Mouse (Mus musculus) hindbrain, embryonic 11.5 days (tissue): Measurements from ENCODE around the gene Fgfr2. TPM values are rescaled to one million over a fixed set of nuclear protein-coding genes. Genes with fewer than 3 reads are reported as not detected.

Source experiments
- ATAC-seq: fragments of 200-750 bp; cut with Nextera tagmentation; 2 replicates; pipeline ENCODE4 v1.8.0; 2017; ENCODE audit warnings: mild to moderate bottlenecking, moderate TSS enrichment, moderate library complexity; ENCODE audit not compliant: low FRiP score
- DNase-seq: peaks from one replicate; pipeline ENCODE4 v3.0.0-alpha.2; 2015; ENCODE audit warnings: low spot score
- H3K27ac ChIP-seq: fragments of 300-500 bp; sonication (generic); 2 replicates; pipeline ENCODE4 v1.5.1; 2014; ENCODE audit warnings: mild to moderate bottlenecking, low read depth, low read length
- H3K27me3 ChIP-seq: fragments of 300-500 bp; sonication (generic); 2 replicates; pipeline ENCODE4 v1.6.1; 2014; ENCODE audit warnings: mild to moderate bottlenecking, low read length, moderate library complexity, mixed read lengths; ENCODE audit not compliant: control insufficient read depth, insufficient read depth
- H3K36me3 ChIP-seq: fragments of 300-500 bp; sonication (generic); 2 replicates; pipeline ENCODE4 v1.6.1; 2014; ENCODE audit warnings: mild to moderate bottlenecking, low read length, moderate library complexity, mixed read lengths; ENCODE audit not compliant: control insufficient read depth, insufficient read depth
- H3K4me1 ChIP-seq: fragments of 300-500 bp; sonication (generic); replicated peaks from 2 replicates; pipeline ENCODE4 v1.6.1; 2014; ENCODE audit warnings: low read length, mixed read lengths; ENCODE audit not compliant: control insufficient read depth, insufficient read depth
- H3K4me2 ChIP-seq: fragments of 300-500 bp; sonication (generic); replicated peaks from 2 replicates; pipeline ENCODE4 v1.6.1; 2014; ENCODE audit warnings: mild to moderate bottlenecking, low read depth, low read length
- H3K4me3 ChIP-seq: fragments of 300-500 bp; sonication (generic); 2 replicates; pipeline ENCODE4 v1.5.1; 2014; ENCODE audit warnings: low read depth, low read length
- H3K9ac ChIP-seq: fragments of 300-500 bp; sonication (generic); 2 replicates; pipeline ENCODE4 v1.6.1; 2014; ENCODE audit warnings: low read depth, low read length
- H3K9me3 ChIP-seq: fragments of 300-500 bp; sonication (generic); 2 replicates; pipeline ENCODE4 v1.6.1; 2016; ENCODE audit warnings: low read length; ENCODE audit not compliant: control insufficient read depth
- WGBS: fragments of 180-500 bp; shearing (Covaris S2); extraction: QIAGEN DNeasy Blood & Tissue Kit; methylation state at CpG from one replicate; pipeline ENCODE4 v1.1.7; 2014; 5-methylcytosine and 5-hydroxymethylcytosine counted together
- polyA plus RNA-seq: library from polyadenylated mRNA; unstranded; fragments of >200 nt; fragmentation: Nextera tagmentation; extraction: Ambion mirVana; gene quantifications from 2 replicates; pipeline ENCODE4 v1.2.1, GENCODE M21; 2014

Gene Fgfr2
- polyA plus RNA-seq, 1 experiment from 2014 or later, result 71.3 TPM

- H3K9me3 ChIP-seq, result no peaks in the 10 kb centered on the region
- no peak overlapping the region for H3K4me3 ChIP-seq
- no peaks in the 10 kb centered on the region for H3K4me1 ChIP-seq
- H3K27me3 ChIP-seq, result no peaks in the 10 kb centered on the region
- H3K9ac ChIP-seq, result no peak overlapping the region
- WGBS, result 94% methylated on average over 1 of the region's 1 CpGs
- ATAC-seq, result no peak
- H3K27ac ChIP-seq, result no peak overlapping the region
- H3K4me2 ChIP-seq, result no peak overlapping the region
- DNase-seq, result no peak
- H3K36me3 ChIP-seq, result no peaks in the 10 kb centered on the region
These were observed 1462.4 kb downstream of the Fgfr2 start for GRCm38 (mm10) chr7:131660726-131661125.

- H3K27me3 ChIP-seq, result no peaks in the 10 kb centered on the region
- DNase-seq, result no peak
- H3K4me2 ChIP-seq, result no peak overlapping the region
These were observed 1467.1 kb downstream of the Fgfr2 start for GRCm38 (mm10) chr7:131656017-131656416.

GRCm38 (mm10) chr7:131653416-131653815 lies 1469.7 kb downstream of the Fgfr2 start:
- no peak overlapping the region for H3K4me3 ChIP-seq
- DNase-seq, result no peak
- no peak overlapping the region for H3K9ac ChIP-seq
- no peaks in the 10 kb centered on the region for H3K9me3 ChIP-seq
- H3K4me1 ChIP-seq, result no peaks in the 10 kb centered on the region
- 85% methylated on average over 6 of the region's 6 CpGs for WGBS
- no peak overlapping the region for H3K4me2 ChIP-seq
- no peak for ATAC-seq
- no peak overlapping the region for H3K27ac ChIP-seq
- H3K36me3 ChIP-seq, result no peaks in the 10 kb centered on the region
- no peaks in the 10 kb centered on the region for H3K27me3 ChIP-seq

More at GRCm38 (mm10) chr7:131656017-131656416, 1467.1 kb downstream of the Fgfr2 start:
- Histone ChIP-seq H3K27ac (no peak overlapping the region), H3K9me3 (no peaks in the 10 kb centered on the region), H3K4me3 (no peak overlapping the region), H3K4me1 (no peaks in the 10 kb centered on the region), H3K9ac (no peak overlapping the region), H3K36me3 (no peaks in the 10 kb centered on the region)
- no peak for ATAC-seq
- 48% methylated on average over 7 of the region's 7 CpGs for WGBS

- H3K27me3 ChIP-seq, result no peaks in the 10 kb centered on the region
- H3K4me3 ChIP-seq, result no peak overlapping the region
- no peak for DNase-seq
- no peak overlapping the region for H3K9ac ChIP-seq
- no peaks in the 10 kb centered on the region for H3K4me1 ChIP-seq
- no peak overlapping the region for H3K4me2 ChIP-seq
- H3K9me3 ChIP-seq, result no peaks in the 10 kb centered on the region
- ATAC-seq, result no peak
- no peaks in the 10 kb centered on the region for H3K36me3 ChIP-seq
- H3K27ac ChIP-seq, result no peak overlapping the region
- 78% methylated on average over 12 of the region's 12 CpGs for WGBS
These were observed 1471.0 kb downstream of the Fgfr2 start for GRCm38 (mm10) chr7:131651921-131652694.

GRCm38 (mm10) chr7:131650277-131650676 lies 1472.9 kb downstream of the Fgfr2 start:
- WGBS, result 49% methylated on average over 2 of the region's 2 CpGs
- Histone ChIP-seq H3K4me3 (no peak overlapping the region), H3K9ac (no peak overlapping the region), H3K27ac (no peak overlapping the region), H3K4me2 (no peak overlapping the region), H3K4me1 (no peaks in the 10 kb centered on the region), H3K36me3 (no peaks in the 10 kb centered on the region), H3K27me3 (peaks cover 8% of the 10 kb centered on the region), H3K9me3 (no peaks in the 10 kb centered on the region)
- DNase-seq (no peak), ATAC-seq (no peak)

GRCm38 (mm10) chr7:131648276-131648675 lies 1474.9 kb downstream of the Fgfr2 start:
- Histone ChIP-seq H3K27ac (no peak overlapping the region), H3K9ac (no peak overlapping the region), H3K4me2 (no peak overlapping the region), H3K4me1 (peaks cover 8% of the 10 kb centered on the region; the same call in 1 of the 2 replicates), H3K4me3 (no peak overlapping the region), H3K36me3 (no peaks in the 10 kb centered on the region), H3K27me3 (peaks cover 24% of the 10 kb centered on the region), H3K9me3 (no peaks in the 10 kb centered on the region)
- DNase-seq (no peak), ATAC-seq (no peak)
- 30% methylated on average over 7 of the region's 7 CpGs for WGBS

- Histone ChIP-seq H3K9me3 (no peaks in the 10 kb centered on the region), H3K27me3 (peaks cover 31% of the 10 kb centered on the region), H3K4me3 (no peak overlapping the region), H3K9ac (no peak overlapping the region), H3K27ac (no peak overlapping the region), H3K36me3 (no peaks in the 10 kb centered on the region), H3K4me1 (peaks cover 8% of the 10 kb centered on the region; the same call in 1 of the 2 replicates), H3K4me2 (no peak overlapping the region)
- 61% methylated on average over 3 of the region's 3 CpGs for WGBS
- ATAC-seq (no peak), DNase-seq (no peak)
These were observed 1475.6 kb downstream of the Fgfr2 start for GRCm38 (mm10) chr7:131647583-131647982.

GRCm38 (mm10) chr7:131644586-131644985 lies 1478.6 kb downstream of the Fgfr2 start:
- Histone ChIP-seq H3K4me1 (peaks cover 8% of the 10 kb centered on the region; the same call in 1 of the 2 replicates), H3K27ac (no peak overlapping the region), H3K27me3 (peaks cover 32% of the 10 kb centered on the region), H3K4me2 (peak overlapping the region; percentile 28), H3K4me3 (no peak overlapping the region), H3K36me3 (no peaks in the 10 kb centered on the region), H3K9me3 (no peaks in the 10 kb centered on the region), H3K9ac (no peak overlapping the region)
- 1% methylated on average over 13 of the region's 13 CpGs for WGBS
- no peak for DNase-seq
- no peak for ATAC-seq

- peak; percentile 49 for DNase-seq
- Histone ChIP-seq H3K27ac (no peak overlapping the region), H3K9ac (no peak overlapping the region), H3K4me2 (peak overlapping the region; percentile 28), H3K4me1 (peaks cover 8% of the 10 kb centered on the region; the same call in 1 of the 2 replicates), H3K9me3 (no peaks in the 10 kb centered on the region), H3K27me3 (peaks cover 32% of the 10 kb centered on the region), H3K4me3 (no peak overlapping the region), H3K36me3 (no peaks in the 10 kb centered on the region)
- ATAC-seq, result no peak
- 1% methylated on average over 16 of the region's 16 CpGs for WGBS
These were observed 1479.1 kb downstream of the Fgfr2 start for GRCm38 (mm10) chr7:131644051-131644450.
